Mouse (Mus musculus): ENCODE results near the gene Cplx3.

Gene Cplx3

DNA sequence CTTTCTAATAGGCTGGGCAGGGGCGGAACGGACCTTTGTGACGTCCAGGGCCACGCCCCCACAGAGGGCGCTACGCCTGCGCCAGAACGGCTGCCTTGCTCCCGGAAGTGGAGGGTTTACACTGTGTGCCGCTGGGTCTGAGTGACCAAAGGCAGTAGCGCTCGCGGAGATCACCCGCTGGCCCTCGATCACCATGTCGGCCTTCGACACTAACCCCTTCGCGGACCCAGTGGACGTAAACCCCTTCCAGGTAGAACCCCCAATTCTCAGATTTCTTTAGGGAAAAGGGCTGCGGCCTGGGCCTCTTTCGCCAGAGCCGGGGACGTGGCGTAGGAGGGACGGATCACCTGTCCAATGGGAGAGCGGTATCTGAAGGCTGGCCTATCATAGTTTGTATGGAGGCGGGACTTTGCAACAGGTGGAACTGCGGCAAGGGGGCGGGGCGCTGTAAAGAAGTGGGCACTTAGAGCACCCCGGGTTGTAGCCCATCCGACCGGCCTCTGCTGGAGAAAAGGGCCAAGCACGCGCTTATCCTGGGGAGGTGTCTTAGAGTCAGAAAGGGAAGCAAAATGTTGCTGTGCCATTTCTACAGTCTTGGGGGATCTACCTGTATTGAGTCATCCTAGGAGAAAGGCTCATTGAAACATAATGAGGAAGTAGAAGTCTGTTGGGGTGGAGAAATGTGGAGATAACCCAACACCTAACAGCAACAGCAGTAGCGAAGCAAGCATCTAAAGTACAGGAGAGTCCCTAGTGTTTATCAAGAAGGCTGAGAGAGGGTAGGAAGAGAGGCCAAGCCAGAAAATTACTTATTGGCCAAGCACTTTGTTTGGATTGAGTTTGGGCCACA lies 45.0 kb downstream of the Cplx3 start, which contains the start of gene Scamp2:
Gene Scamp2, plus strand, starts transcription at position 83 of the 850 bp plus-strand sequence.
- peak; percentile 95 to 99 for DNase-seq (ENCODE audit: inconsistent age in 2 of 2, low spot score in 1 of 2)

GRCm38 (mm10) chr9:57560263-57560662 lies 45.8 kb downstream of the Cplx3 start:
- DNase-seq (ENCODE audit: inconsistent age in 2 of 2, low spot score in 1 of 2): peak in 1 of 2 experiments; percentile 18

DNA sequence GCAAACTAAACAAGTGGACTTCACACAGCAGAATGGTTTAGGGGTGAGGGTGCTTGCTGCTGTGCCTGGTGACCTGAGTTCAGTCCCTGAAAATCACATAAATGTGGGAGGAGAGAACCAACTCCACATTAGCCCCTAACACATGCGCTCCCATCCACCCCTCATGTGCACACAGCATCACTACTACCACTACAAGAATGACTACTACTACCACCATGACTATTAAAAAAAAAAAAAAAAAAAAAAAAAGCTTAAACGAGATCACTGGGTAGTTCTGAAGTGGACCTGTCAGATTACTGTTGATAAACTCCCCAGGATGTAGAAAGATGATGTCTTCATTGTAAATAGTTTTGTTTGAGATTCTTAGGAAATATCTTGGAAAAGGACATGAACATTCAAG lies 46.5 kb downstream of the Cplx3 start:
- no peak for DNase-seq (ENCODE audit: inconsistent age in 2 of 2, low spot score in 1 of 2)

DNA sequence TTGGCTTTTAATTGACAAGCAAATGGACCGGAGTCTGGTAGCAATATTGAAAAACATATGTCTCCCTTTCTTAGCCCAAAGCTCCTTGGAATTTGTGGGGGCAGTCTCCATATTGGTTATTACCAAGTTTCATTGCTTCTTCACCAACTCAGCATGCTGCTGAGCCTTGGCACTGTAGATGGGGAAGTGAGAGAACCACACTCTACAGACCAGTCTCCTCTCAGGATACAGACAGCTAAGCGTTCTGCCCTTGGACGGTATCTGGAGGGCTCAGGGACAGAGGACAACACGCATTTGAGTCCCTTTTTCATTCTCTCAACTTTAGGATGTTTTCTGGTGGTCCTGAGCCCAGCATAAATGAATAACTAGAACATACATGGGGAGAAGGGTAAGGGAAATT lies 47.5 kb downstream of the Cplx3 start:
- DNase-seq (ENCODE audit: inconsistent age in 2 of 2, low spot score in 1 of 2): no peak

- DNase-seq (ENCODE audit: inconsistent age in 2 of 2, low spot score in 1 of 2): no peak
Measured at GRCm38 (mm10) chr9:57557215-57557614, 48.9 kb downstream of the Cplx3 start.

- no peak for DNase-seq (ENCODE audit: inconsistent age in 2 of 2, low spot score in 1 of 2)
Measured at GRCm38 (mm10) chr9:57554753-57555152, 51.3 kb downstream of the Cplx3 start.

- no peak for DNase-seq (ENCODE audit: inconsistent age in 2 of 2, low spot score in 1 of 2)
Measured at GRCm38 (mm10) chr9:57553119-57553518, 53.0 kb downstream of the Cplx3 start.

GRCm38 (mm10) chr9:57552139-57552887 lies 53.8 kb downstream of the Cplx3 start, which contains the start of gene Mpi:
Mpi (minus strand) TSS chr9:57552763.
- DNase-seq (ENCODE audit: inconsistent age in 2 of 2, low spot score in 1 of 2): peak; percentile 72 to 89

DNA sequence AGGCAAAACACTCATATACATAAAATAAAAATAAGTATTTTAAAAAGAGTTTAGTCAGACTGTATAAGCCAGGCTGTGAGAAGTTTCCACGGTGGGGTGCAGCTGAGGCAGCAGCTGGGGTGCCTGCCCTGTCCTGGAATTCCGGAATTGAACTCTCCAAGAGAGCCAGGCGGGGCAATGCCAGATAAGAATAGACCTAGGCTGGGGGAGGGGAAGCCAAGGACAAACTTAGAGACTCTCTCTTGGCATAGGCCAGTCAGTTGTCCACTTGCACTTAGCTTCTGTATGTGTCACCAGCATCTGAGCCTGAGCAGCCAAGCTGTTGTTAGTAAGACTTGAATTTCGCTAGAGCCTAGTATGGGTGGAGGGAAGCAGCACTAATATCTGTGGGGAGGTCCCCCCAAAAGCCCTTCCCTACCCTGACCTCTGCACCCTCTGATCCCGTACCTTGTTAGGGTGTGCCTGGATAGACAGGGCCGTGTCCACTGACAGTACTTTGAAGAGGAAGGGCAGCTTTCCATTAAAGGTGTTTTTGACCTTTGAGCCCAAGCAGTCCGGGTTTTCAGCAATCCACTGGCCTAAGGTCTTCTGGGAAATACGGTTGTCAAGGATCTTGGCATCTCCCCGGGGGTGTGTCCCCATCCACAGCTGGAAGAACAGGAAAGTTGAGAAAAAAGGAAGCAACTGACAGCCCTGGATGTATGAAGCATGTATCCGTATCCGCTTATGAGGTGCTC lies 55.8 kb downstream of the Cplx3 start:
- DNase-seq (ENCODE audit: inconsistent age in 2 of 2, low spot score in 1 of 2): peak; percentile 62 to 81
